Mouse (Mus musculus) heart, adult 8-10 months (tissue): Measurements from ENCODE around the gene Prelp. TPM values are rescaled to one million over a fixed set of nuclear protein-coding genes. Genes with fewer than 3 reads are reported as not detected.

Experiments
- DNase-seq: peaks from one replicate; pipeline ENCODE4 v3.0.0; 2022; ENCODE audit warnings: low spot score
- total RNA-seq, 4 experiments: library from RNA; stranded (reverse); gene quantifications; 2 replicates each; pipeline ENCODE4 v1.2.4; 2022

Prelp gene
- total RNA-seq, 4 experiments from 2014 or later, result 26.0 to 28.4 (median 27.1) TPM

DNA sequence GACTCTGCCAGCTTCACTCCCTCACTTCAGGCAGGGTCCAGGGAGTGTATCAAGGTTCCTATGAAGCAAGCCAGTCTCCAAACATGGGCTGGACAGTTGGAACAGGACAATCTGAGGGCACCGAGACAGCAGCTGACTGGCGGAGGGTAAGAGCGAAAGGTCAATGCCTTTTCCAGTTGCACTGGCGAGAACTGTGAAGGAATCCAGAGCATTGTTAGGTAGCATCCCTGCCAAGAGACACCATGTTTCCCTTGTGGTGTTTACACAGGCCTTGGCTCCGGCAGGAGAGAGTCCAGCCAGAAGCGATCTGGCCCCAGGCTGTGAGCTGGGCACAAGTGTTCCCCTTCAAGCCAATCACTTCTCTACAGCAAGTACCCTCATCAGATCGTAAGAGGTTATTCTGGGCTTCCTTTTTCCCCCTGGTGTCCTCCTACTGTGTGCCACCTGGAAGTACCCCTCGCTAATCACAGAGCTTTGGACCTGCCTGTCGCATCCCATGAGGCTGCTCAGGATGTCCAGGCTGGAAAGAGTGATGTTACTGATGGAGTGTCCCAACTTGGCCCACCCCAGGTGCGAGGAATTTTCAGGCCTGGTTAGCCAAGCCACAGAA lies 13.2 kb upstream of the Prelp start:
- DNase-seq, result peak; percentile 51

DNA sequence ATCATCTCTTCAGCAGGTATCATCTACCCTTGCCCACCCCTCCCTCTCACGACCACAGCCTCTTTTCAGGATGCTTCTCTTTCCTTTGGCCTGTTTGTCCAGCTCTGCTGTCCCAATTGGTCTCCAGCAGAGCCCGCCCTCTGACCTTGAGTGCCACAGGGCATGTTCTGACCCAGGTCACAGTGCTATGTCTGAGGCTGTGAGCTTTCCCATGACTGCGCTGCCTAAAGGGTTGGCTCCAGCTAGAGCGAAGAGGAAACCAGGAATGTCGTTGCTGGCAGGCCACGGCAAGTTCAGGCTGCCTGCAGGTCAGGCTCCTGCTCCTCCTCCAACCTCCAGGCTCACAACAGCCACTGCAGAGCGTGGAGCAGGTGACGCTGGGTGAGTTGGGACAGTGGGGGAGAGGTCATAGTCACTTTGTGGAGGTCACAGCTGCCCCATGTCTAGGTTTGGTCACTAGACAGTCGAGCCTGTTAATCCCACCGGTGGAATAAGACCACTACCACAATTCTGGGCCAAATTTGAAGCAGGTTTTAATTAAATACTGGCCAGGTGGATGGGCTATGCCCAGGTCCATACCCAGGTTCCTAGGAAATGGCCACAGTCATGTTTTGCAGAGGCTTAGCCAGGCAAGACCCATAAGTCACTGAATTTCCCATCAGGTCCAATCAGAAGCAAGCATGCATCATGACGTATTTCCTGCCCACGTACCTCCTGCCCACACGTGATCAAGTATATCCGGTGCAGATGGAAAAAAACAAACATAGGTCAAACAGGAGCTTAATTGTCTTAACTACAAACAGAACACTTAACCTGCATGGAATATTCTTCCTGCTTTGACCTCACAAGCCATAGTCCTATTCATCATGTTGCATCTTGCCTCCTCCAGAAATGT lies 12.3 kb upstream of the Prelp start:
- DNase-seq, result no peak

DNA sequence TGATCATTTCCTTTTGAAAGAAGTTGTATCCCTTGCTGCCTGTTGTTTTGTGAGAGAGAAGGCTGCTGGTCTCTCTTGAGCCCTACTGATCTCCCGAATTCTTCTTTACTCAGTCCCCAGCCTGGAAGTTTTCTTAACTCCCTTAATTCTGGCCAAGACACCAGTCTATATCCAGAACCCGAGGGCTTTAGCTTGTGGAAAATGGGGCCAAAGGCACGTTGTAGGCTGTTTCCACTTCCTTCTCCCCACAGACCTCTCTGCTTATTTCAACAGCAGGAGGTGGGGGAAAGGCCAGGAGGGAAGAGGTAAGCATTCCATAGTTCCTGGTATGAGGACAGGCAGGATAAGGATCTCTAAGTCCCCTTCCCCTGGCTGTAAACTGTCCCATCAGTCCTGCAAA lies 8.8 kb upstream of the Prelp start:
- DNase-seq, result no peak

DNA sequence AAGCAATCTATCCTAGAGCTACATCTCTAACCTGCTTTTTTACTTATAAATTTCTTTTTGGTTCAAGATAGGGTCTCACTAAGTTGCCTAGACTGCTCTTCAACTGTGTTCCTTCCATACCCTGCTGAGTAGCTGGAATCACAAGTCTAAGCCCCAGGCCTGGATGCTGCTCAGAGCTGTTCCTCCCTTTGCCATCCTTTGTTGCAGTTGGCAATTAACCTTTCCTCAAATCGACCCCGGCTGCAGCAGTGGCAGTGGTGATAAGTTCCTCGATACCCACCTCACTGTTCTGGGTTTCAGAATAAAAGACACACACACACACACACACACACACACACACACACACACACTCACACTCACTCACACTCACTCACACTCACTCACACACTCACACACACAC lies 4.0 kb upstream of the Prelp start:
- DNase-seq, result no peak

DNA sequence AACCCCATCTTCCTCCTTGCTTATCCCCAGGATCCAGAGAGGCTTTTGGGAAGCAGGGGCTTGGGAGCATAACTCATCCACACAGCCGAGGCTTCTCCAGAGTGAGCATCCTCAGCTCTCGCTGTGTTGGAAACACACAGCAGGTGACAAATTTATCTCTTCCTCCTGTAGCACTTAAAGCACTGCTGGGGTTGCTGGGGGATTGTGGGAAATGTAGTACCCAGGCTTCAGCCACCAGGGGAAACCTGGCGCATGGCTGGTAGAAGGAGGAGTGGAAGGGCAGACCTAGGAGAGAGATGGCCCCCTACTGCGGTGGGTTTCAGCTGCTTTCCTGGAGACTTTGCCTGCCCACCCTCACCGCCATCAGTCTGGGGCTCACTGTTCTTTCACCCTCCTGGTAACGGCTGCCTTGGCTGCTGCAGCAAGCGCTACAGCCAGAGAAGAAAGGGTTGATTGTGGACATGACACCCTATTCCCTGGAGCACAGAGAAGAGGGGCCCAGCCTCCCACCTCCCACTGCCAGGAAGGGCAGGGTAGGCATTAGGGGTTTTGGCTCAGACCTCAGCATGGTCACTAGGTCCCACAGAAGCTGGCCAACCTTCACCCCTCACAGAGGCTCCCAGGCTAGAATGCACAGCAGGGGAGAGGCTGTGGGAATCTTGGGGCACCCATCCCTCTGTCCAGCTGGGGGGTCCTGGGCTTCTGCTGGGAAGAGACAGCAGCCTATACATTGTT lies 3.1 kb upstream of the Prelp start:
- no peak for DNase-seq

DNA sequence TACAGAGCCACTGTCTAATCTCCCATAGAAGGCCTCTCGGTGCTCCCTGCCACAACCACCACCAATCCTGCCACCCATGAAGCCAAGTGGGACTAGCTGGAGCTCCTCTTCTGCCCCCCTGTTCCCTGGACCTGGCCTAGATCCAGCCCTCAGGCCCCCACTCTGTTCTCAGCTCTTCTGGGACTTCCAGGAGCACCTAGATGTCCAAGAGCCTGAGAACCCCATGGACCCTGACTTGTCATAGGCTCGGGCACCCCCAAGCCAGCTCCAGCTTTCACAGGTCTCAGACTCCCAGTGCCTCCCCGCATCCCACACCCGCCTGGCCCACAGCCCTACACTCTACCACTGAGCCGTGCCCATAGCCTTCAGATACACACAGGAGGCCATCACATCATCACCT lies 1.9 kb upstream of the Prelp start:
- DNase-seq, result no peak

DNA sequence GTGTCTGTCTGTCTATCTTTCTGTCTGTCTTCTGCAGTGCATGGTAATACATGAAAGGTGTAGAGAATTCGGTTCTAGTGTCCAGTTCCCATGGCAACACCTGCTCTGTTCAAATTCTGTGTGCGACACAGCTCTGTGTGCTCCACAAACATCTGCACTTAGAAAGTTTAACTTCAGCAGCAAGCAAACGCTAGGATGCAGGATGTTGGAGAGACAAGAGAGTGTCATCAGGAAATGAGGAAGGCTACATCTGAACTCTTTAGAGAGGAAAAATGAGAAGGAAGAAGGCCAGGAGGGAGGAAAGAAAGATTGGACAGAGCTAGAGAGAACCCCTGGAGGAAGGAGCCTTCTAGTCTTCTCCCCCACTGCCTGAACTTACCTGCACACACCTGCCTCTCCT lies 338 bp downstream of the Prelp start:
- DNase-seq, result no peak

DNA sequence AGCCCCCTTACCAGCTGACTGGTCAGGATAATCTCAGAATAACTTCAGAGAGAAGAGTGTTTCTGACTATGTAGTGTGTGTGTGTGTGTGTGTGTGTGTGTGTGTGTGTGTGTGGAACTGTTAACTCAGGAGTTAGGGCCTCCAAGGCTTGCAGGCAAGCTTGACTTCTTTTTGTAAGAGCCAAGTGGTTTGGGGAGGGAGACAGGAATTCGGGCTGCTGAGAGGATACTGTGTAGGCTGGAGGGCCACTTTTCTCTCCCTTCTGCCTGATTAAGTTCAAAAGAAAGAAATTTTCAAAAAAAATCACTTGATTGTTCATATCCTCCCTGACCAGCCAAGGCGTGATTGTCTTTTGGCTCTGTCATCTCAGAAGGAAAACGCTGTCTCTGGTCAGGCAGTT lies 813 bp downstream of the Prelp start:
- DNase-seq, result no peak

DNA sequence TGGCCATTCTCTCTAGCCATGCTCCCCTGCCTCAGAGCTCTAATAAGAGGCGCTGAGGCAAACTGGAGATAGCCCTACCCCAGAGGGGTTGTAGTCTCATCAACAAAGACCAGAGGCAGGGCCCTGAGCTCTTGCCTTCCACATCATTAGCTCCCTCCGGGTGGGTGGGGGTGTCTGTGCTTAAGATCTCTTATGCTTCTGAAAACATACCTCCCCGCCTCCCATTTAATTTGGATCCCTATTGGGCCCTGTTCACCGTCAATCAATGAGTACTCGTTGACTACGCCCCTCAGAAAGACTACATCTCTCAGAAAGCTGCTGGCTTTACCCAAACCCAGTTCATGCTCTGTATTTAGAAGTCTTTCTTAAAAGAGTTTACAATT lies 3.1 kb downstream of the Prelp start:
- peak; percentile 71 for DNase-seq

DNA sequence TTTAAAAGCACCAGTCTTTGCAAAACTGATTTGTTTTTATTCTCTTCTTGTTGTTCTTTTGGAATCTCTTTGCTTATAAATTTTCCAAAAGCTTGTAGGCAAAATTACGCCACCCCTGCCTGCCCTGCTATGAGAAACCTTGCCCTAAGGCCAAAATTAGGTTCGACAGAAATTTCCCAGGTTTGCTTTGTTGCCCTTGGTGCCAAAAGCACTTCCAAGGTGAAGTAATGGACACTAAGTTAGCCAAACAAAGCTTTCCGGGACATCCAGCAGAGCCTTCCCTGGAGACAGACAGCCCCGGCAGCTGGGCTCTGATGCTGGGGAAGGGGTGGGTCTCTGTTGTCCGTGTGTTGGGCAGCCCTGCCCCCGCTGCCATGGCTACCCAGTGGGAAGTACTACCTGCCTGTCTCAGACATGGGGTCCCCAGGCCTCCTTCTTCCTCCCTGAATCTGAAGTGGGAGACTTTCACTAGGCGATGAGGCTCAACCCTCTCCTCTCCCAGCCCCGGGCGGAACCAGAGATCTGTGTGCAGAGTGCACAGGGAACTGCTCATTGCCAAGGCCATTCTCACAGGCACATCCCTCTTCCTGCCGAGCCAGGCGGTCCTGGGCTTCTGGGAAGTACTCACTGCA lies 3.6 kb downstream of the Prelp start:
- peak; percentile 77 for DNase-seq

DNA sequence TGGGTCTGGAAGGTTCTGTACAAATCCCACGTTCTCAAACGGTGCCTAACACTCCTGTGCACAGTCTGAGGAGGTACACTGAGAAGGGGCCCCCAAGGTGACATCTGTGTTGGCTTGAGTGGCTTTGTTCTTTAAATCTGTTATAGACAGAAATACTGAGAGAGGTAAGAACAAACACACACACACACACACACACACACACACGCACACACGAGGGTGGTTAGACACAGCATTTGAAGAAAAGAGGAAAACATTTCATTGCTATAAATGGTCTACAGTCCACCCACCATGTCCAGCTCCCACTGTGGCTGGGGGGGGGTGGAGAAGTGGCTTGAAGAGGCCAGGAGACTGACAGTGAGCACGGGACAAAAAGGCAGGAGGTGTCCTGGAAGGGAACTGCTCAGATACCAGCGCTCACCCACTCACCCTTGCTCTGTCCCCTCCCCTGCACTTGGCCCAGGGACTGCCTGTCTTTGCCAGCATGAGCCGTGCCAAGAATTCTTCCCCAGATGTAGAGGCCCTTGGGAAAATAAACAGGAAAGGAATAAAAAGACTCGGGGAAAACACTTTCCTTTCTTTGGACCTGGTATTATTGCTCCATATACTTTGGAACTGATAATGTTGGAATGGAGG lies 5.4 kb downstream of the Prelp start:
- peak; percentile 88 for DNase-seq

DNA sequence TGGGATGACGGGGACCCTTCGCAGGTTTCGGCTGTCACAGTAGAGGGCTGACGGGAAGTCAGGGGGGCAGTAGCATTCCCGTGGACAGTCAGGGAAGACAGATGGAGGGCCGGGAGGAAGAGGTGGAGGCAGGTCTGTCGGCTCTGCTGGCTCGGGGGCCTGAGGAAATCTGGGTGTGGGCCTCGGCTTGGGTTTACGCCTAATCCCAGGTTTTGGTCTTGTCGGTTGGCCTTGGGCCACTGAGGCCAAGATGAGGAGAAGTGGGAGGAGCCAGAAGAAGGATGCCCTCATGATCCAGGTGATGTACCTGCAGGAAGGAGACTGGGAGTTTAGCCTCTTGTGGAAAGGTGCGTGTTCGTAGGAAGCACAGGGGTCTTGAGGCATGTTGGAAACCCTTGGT lies 6.1 kb downstream of the Prelp start:
- DNase-seq, result no peak

DNA sequence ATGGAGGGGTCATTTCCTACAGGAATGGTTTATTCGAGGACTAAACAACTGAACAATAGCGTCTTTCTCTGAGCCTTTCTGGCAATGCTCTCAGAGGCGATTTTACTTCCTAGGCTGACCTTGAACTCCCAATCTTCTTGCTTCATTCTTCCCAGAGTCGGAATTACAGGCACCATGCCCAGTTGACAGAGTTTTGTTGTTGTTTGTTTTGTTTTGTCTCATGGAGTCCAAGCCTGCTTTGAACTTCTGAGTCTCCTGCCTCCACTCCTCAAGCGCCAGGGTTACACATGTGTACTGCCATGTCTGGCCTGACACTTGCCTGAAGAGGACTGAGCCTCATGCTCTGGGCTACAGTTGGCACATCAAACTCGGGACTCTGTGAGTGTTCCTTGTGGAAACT lies 8.2 kb downstream of the Prelp start:
- no peak for DNase-seq

DNA sequence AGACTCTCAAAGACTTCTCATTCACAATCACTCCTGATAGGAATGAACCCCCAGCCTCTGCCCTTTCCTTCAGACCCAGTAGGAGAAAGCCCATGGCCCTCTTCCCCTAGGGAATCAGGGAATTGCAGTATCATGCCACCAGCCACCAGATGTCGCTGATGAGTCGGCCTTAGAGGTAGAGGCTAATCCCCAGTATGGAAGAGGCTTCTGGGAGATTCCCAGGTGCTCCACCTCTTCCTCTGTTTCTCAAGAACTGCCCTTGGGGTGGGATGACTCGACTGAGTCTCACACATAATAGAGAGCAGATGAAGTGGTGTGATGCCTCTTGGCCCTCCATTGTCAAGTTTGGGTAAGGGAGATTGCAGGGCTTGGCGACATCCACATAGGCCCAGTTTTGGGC lies 9.8 kb downstream of the Prelp start:
- peak; percentile 73 for DNase-seq

DNA sequence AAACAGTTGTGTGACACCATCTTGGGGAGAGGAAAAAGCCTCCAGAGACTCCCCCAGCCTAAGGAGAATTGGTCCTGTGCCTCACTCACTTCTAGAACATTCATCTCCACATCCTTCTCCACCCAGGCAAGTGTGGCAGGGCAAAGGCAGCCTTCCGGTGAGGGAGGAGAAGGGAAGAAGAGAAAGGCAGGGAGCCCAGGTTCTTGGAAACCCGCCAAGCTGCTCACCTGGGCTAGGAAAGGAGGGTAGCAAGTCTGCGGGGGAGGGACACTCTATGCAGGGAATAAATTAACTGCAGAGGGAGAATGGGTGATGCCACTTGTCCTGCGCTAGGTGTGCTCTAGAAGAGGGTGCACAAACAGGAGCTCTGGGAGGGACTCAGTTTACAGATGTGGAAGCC lies 10.2 kb downstream of the Prelp start:
- DNase-seq, result no peak

DNA sequence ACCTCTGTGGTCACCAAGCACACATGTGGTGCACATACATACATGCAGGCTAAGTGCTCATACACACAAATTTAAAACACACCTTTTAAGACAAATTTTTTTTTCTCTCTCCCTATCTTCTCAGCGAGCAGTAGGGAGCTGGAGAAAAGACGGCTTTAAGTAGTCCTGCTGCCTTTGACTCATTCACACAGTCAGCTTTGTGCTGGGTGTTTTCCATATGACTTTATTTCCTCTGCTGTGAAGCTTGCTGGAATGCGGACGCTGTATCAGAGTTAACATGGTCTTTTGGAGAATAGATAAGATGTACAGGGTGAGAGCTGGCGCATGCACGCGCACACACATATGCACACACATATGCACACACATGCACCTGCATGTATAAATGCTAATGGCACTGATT lies 11.1 kb downstream of the Prelp start:
- DNase-seq, result no peak

DNA sequence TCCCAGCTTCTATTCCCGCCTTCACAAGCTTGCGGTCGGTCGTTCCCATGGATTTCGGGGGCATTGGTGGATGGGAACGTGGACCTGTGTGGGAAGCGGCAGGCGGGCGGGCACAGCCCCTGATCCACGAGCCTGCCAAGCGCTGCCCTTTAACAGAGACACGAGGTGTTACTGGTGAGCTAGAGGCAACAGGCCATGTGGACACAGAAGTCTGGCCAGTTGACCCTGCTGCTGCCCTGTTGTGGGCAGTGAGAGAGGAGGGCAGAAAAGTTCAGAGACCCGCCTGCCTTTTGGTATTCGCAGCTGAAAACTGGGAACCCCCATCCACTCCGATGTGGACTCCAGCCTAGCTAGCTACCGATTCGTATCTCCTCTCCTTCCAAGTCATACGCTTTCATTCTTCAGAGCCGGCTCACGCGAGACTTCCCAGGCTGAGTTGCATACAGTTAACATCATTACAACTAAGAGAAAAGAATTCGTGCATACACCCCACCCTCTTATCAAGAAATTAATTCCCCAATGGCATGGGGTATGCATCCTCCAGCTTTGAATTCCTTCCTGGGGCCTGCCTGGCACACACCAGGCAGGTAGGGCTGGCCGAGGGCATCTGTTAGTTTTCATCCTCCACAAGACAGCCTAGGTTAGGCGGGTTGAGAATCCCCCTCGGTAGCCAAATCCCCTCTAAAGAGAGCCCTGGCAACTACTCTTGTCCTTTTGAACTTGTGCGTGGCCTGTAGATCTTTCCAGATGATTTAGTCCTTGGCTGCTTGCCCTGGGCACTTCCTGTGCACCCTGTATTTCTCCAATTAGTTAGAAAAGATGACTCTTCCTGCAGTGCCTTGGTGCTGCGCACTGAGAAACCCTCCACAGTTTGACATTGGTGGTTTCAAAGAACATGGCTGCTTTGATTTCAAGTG lies 12.3 kb downstream of the Prelp start:
- no peak for DNase-seq

DNA sequence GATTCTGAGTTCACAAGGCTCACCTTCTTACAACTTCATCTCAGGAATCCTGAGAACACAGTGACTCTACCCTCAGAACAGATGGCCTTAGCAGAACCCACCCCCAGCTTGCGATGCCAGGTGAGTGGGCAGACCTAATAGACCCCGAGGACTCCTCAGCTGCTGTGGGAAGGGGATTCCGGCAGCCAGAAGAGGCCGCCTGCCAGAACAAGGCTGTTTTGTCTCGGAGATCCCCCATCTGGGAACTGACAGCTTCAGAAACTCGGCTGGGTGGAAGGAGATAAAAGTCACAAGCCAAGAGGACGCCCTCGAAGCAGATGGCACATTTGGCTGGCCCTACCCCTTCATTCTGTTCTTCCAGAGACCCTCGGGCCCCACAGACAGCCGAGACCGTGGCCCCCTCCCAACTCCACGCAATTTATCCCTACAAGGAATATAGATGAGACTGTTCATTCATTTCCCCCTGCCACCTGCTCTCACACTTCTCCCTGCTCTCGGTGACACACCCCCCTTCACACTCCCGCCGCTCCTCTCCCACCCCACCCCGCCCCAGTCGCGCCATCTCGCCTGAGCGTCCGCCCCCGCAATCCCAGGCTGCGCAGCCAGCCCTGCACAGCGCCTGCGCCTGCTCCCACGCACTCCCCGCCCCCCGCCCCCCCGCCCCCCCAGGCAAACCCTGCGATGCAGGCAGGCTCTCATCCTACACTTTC lies 13.1 kb downstream of the Prelp start, which contains the start of gene Optc:
TSS of gene Optc (minus strand) at position 51 of the 710 bp plus-strand sequence.
- no peak for DNase-seq

DNA sequence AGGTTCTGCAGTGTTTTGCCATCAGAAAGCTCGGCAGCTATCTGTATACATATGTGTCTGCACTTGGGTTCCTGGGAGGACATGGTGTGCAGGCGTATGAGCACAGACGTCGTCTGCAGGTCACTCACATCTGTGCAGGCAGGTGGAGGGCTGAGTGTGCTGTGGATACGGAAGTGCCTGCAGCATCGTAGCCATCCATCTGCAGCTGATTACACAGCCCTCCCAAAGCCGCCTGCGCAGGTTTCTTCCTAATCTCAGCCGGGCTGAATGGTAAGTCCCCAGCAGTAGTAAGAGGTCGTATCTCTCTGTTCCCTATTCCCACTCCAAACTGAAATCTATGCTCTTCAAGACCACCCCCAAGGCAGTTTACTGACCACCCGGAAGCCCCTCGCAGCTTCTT lies 14.8 kb downstream of the Prelp start:
- DNase-seq, result no peak

DNA sequence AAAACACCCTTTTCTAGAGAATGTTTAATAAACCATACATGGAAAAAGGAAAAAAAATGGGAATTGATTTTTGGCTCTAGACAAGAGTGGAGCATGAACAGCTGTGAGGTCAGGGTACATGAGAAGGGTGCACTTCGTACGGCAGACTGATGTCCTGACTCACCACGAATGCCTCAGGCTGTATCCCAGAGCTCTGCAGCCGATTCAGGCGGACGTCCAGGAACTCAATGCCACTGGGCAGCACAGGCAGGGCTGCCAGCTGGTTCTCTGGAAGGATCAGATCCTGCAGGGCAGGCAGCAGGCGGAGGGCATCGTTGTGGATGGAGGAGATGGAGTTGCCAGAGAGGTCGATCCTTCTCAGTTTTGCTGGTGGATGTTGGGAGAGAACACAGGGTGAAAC lies 20.4 kb downstream of the Prelp start:
- no peak for DNase-seq
